ENCODE assay signal across 8 mouse cellular contexts in the genomic region with DNA sequence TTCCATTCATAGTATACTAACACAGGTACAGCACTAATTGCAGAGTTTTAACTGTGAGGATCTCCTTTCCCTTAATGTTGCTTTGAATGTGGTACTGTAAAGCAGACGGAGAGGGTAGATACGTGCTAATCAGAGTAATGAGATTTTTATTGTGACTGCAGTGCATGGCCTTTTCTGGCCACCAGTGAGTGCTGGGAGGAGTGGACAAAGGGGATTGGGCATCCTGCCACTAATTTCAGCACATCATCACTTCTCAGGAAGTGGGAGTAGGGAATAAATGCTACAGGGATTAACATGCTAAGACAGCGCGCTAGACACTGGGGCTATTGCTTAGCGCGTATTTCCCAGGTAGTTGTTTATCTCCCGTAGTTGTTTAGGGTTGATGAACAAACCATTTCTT. TPM values are rescaled to one million over a fixed set of nuclear protein-coding genes. Genes with fewer than 3 reads are reported as not detected.
A peak's percentile ranks its signal among the peaks of the same experiment; 100 is the strongest.
DNase-seq lines count a peak whose midpoint lies in the region; ATAC-seq and TF ChIP-seq lines count a peak whose summit lies in the region.

No protein-coding gene starts in this region.

- no peaks in the 10 kb centered on the region for H3K9me3 ChIP-seq in heart, embryonic 10.5 days
- no peaks in the 10 kb centered on the region for H3K9me3 ChIP-seq in kidney, embryonic 15.5 days (replicated peaks)

- no peak for DNase-seq in thymus, adult 2 months
- no peak for DNase-seq in thymus, adult 18-20 months
- peak; percentile 29 for DNase-seq in cerebellum, adult 8-10 months
- DNase-seq in heart, embryonic 10.5 days (ENCODE audit: low spot score), result peak; percentile 80
- peak; percentile 51 for DNase-seq in lung, postnatal 14 days
- DNase-seq in frontal cortex, postnatal 25 days (ENCODE audit: low spot score in 2 of 2), result no peak
- DNase-seq in layer of hippocampus, adult 11-12 months (ENCODE audit: low spot score), result no peak

- H3K27me3 ChIP-seq in thymus, adult 2 months (ENCODE audit: control insufficient read depth, insufficient read depth, low read length), result no peaks in the 10 kb centered on the region
- no peaks in the 10 kb centered on the region for H3K27me3 ChIP-seq in heart, embryonic 10.5 days (ENCODE audit: insufficient read depth, poor library complexity, severe bottlenecking)
- no peaks in the 10 kb centered on the region for H3K27me3 ChIP-seq in kidney, embryonic 15.5 days

- H3K9ac ChIP-seq in kidney, embryonic 15.5 days, result peak overlapping the region; percentile 72

- H3K27ac ChIP-seq in thymus, adult 2 months (ENCODE audit: control insufficient read depth, insufficient read depth, low read length), result peak overlapping the region; percentile 32; the same call in 1 of the 2 replicates
- peak overlapping the region; percentile 95 for H3K27ac ChIP-seq in heart, embryonic 10.5 days
- peak overlapping the region; percentile 86 for H3K27ac ChIP-seq in kidney, embryonic 15.5 days

- no peak for ATAC-seq in kidney, embryonic 15.5 days (replicated peaks; ENCODE audit: low FRiP score)

- no peak for TF ChIP-seq POLR2A in thymus, adult 2 months (IDR thresholded peaks at IDR 0.05; ENCODE audit: control insufficient read depth, extremely low read depth, insufficient read depth, low read length, poor library complexity)

- H3K36me3 ChIP-seq in thymus, adult 2 months (ENCODE audit: control insufficient read depth, insufficient read depth, low read length), result no peaks in the 10 kb centered on the region
- H3K36me3 ChIP-seq in heart, embryonic 10.5 days, result no peaks in the 10 kb centered on the region
- no peaks in the 10 kb centered on the region for H3K36me3 ChIP-seq in kidney, embryonic 15.5 days

- 3% methylated on average over 7 of the region's 7 CpGs for WGBS in thymus, adult 2 months
- WGBS in heart, embryonic 10.5 days, result 10% methylated on average over 7 of the region's 7 CpGs
- 2% methylated on average over 7 of the region's 7 CpGs for WGBS in kidney, embryonic 15.5 days

- TF ChIP-seq CTCF in thymus, adult 2 months (IDR thresholded peaks at IDR 0.05; ENCODE audit: borderline replicate concordance, control insufficient read depth, extremely low read depth, insufficient read depth, low read length, poor library complexity), result no peak

- peak overlapping the region; percentile 94 for H3K4me2 ChIP-seq in kidney, embryonic 15.5 days

- peak overlapping the region; percentile 80 for H3K4me3 ChIP-seq in thymus, adult 2 months (ENCODE audit: control insufficient read depth, insufficient read depth, low read length)
- H3K4me3 ChIP-seq in heart, embryonic 10.5 days, result peak overlapping the region; percentile 87
- H3K4me3 ChIP-seq in kidney, embryonic 15.5 days (replicated peaks), result peak overlapping the region; percentile 91

- H3K4me1 ChIP-seq in thymus, adult 2 months (replicated peaks; ENCODE audit: control insufficient read depth, insufficient read depth, low read length), result peaks cover 9% of the 10 kb centered on the region
- H3K4me1 ChIP-seq in heart, embryonic 10.5 days, result peaks cover 32% of the 10 kb centered on the region
- H3K4me1 ChIP-seq in kidney, embryonic 15.5 days, result peaks cover 48% of the 10 kb centered on the region

RNA-seq across cellular contexts. Expression of a gene that starts 3.0 kb away (rescaled TPM):
- polyA plus RNA-seq in thymus, adult 2 months (2012; rRNA removed), result 36.5 and 38.2 TPM in 2 replicates
- polyA plus RNA-seq in heart, embryonic 10.5 days (2016; fragmentation: Nextera tagmentation; extraction: Ambion mirVana), result 1.8 and 2.4 TPM in 2 replicates
- polyA plus RNA-seq in kidney, embryonic 15.5 days (2015; fragmentation: Nextera tagmentation; extraction: Ambion mirVana), result 3.1 and 3.2 TPM in 2 replicates

Comparison
In these comparisons a context has a peak if more than half of its experiments do, and no peak if none do; other contexts are left out.
1. DNase-seq: peak in cerebellum, adult 8-10 months (single experiment), heart, embryonic 10.5 days (single experiment) and lung, postnatal 14 days (single experiment); none in thymus, adult 2 months (single experiment), thymus, adult 18-20 months (0 of 2), frontal cortex, postnatal 25 days (0 of 2) and layer of hippocampus, adult 11-12 months (single experiment).
2. H3K27ac ChIP-seq: peak in every context shown above with its lines; median percentile 95 in heart, embryonic 10.5 days; 86 in kidney, embryonic 15.5 days; 32 in thymus, adult 2 months.
3. Peak in every context shown above with its lines, with median percentiles within 50 percentile points of each other: H3K4me3 ChIP-seq.